Mouse (Mus musculus) brain, embryonic 14.5 days (tissue): ENCODE data around the gene Hrh1. TPM values are rescaled to one million over a fixed set of nuclear protein-coding genes. Genes with fewer than 3 reads are reported as not detected.

Experiments
- DNase-seq: peaks from one replicate; pipeline ENCODE4 v3.0.0-alpha.2; 2011; ENCODE audit warnings: low read depth
- CTCF ChIP-seq: fragments of 200-500 bp; IDR thresholded peaks from 2 replicates; pipeline ENCODE4 v1.5.1; 2012; ENCODE audit warnings: inconsistent platforms, mild to moderate bottlenecking, moderate library complexity, borderline replicate concordance; ENCODE audit not compliant: insufficient read depth, insufficient read length; ENCODE audit errors: extremely low read depth
- POLR2A ChIP-seq: fragments of 200-500 bp; IDR thresholded peaks from 2 replicates; pipeline ENCODE4 v1.6.1; 2012; ENCODE audit warnings: mild to moderate bottlenecking, inconsistent platforms, borderline replicate concordance; ENCODE audit not compliant: poor library complexity, insufficient read depth, insufficient read length, severe bottlenecking; ENCODE audit errors: extremely low read depth
- polyA plus RNA-seq: library from polyadenylated mRNA; depleted of rRNA; stranded (reverse); fragments of >200 nt; gene quantifications from 2 replicates; pipeline ENCODE4 v1.2.3, GENCODE M21; 2012

The Hrh1 gene
- polyA plus RNA-seq, 1 experiment, result 0.42 TPM

- no peak for DNase-seq
- TF ChIP-seq CTCF (peak; percentile 35; the same call in 1 of the 2 replicates), POLR2A (no peak)
These were observed 10.5 kb downstream of the Hrh1 start for GRCm38 (mm10) chr6:114408278-114408677.

- no peak for DNase-seq
- no peak for TF ChIP-seq CTCF
- no peak for TF ChIP-seq POLR2A
These were observed 14.2 kb downstream of the Hrh1 start for GRCm38 (mm10) chr6:114411913-114412312.

- DNase-seq, result peak; percentile 67
These were observed 16.8 kb downstream of the Hrh1 start for GRCm38 (mm10) chr6:114414510-114414909.

GRCm38 (mm10) chr6:114418037-114418436, 20.3 kb downstream of the Hrh1 start:
- DNase-seq, result no peak
- TF ChIP-seq POLR2A (no peak), CTCF (no peak)

More at GRCm38 (mm10) chr6:114414510-114414909, 16.8 kb downstream of the Hrh1 start:
- no peak for TF ChIP-seq POLR2A
- no peak for TF ChIP-seq CTCF

- no peak for DNase-seq
- TF ChIP-seq CTCF (no peak), POLR2A (no peak)
These were observed 23.3 kb downstream of the Hrh1 start for GRCm38 (mm10) chr6:114421061-114421460.

- TF ChIP-seq POLR2A, result no peak
- no peak for TF ChIP-seq CTCF
- no peak for DNase-seq
These were observed 25.4 kb downstream of the Hrh1 start for GRCm38 (mm10) chr6:114423051-114423676.

- TF ChIP-seq POLR2A, result no peak
- no peak for TF ChIP-seq CTCF
- DNase-seq, result no peak
These were observed 27.6 kb downstream of the Hrh1 start for GRCm38 (mm10) chr6:114425343-114425742.

GRCm38 (mm10) chr6:114427641-114428040, 29.9 kb downstream of the Hrh1 start:
- TF ChIP-seq POLR2A (no peak), CTCF (no peak)
- DNase-seq, result peak; percentile 74

- DNase-seq, result no peak
- TF ChIP-seq CTCF (no peak), POLR2A (no peak)
These were observed 31.1 kb downstream of the Hrh1 start for GRCm38 (mm10) chr6:114428831-114429230.

- peak; percentile 18 for DNase-seq
- TF ChIP-seq POLR2A (no peak), CTCF (no peak)
These were observed 34.9 kb downstream of the Hrh1 start for GRCm38 (mm10) chr6:114432591-114432990.

GRCm38 (mm10) chr6:114434524-114434923, 36.8 kb downstream of the Hrh1 start:
- no peak for TF ChIP-seq CTCF
- no peak for TF ChIP-seq POLR2A
- DNase-seq, result no peak

GRCm38 (mm10) chr6:114440302-114440701, 42.6 kb downstream of the Hrh1 start:
- DNase-seq, result no peak
- TF ChIP-seq CTCF, result peak; percentile 30; the same call in 1 of the 2 replicates
- TF ChIP-seq POLR2A, result no peak

- peak; percentile 47 for DNase-seq
These were observed 43.2 kb downstream of the Hrh1 start for GRCm38 (mm10) chr6:114440788-114441453.

More at GRCm38 (mm10) chr6:114440788-114441453, 43.2 kb downstream of the Hrh1 start:
- TF ChIP-seq CTCF, result no peak
- no peak for TF ChIP-seq POLR2A
